Mouse (Mus musculus) frontal cortex, adult (tissue): Measurements from ENCODE around the gene Ccdc50.
A peak's percentile ranks its signal among the peaks of the same experiment; 100 is the strongest.

Experiments
- ATAC-seq: cut with Nextera tagmentation; 2 replicates; pipeline ENCODE4 v1.9.2; 2017; ENCODE audit warnings: mild to moderate bottlenecking, moderate library complexity, mixed read lengths; ENCODE audit not compliant: low TSS enrichment

Ccdc50 gene

DNA sequence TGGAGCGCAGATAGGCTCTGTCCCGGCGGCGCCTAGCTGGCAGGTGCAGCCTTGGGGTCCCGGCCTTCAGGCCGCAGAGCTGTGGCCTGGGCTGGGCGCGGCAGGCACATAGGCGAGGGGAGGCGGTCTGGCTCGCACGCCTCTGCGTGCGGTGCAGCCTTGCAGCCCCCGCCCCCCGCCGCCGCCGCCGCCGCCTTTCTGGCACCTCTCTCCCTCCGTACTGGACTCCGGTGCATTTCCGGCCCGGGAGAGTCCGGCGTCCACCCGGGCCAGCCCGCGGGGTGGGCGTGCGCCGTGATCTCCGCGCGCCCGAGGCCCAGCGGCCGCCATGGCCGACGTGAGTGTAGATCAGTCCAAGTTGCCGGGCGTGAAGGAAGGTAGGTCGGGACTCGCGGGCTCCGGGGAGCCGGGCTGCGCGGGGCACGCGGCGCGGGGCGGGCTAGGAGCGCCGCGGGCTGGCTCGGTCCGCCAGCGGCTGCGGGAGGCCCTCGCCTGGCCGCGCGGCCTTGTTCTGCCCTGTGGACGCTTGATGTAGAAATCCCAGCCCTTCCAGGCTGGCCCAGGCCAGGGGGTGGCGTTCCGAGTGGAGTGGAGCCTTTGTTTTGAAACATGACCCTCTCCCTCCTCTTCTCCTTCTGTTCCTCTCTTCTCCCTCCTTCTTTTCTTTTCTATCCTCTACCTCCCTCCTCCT lies at the start of gene Ccdc50:
Gene Ccdc50, plus strand, starts transcription at position 109 of the 691 bp plus-strand sequence.
- peak; percentile 70 for ATAC-seq

DNA sequence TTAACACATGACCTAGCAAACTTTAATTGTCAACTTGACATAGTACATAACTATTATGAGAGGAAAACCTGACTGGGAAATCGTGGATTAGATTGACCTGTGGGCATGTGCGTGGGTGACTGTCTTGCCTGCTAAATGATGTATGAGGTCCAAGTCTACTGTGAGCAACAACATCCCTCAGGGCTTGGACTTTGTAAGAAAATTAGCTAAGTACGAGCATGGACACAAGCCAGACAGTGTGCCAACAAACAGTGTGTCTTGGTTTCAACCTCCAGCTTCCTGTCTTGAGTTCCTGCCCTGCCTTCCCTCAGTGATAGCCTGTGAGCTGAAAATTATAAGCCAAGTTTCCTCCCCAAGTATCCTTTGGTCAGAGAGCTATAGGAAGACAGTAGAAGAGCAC lies 41.1 kb upstream of the Ccdc50 start:
- ATAC-seq = no peak

DNA sequence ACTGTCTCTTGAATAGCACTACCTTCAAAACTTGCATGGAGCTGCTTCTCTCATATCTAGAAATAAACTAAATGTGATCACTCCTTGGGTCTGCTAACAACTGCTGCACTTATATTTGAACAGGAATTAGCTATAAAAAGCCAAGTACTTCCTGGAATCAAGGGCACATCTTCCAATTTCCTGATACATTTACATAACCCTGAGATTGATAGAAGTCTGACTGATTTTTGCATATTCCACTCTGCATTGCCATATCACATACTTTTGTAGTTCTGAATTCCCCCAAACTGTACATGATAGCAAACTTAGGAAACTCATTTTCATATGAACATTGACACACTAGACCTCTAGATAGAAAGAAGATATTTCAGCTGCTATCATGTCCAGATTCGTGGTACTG lies 40.3 kb upstream of the Ccdc50 start:
- no peak for ATAC-seq

DNA sequence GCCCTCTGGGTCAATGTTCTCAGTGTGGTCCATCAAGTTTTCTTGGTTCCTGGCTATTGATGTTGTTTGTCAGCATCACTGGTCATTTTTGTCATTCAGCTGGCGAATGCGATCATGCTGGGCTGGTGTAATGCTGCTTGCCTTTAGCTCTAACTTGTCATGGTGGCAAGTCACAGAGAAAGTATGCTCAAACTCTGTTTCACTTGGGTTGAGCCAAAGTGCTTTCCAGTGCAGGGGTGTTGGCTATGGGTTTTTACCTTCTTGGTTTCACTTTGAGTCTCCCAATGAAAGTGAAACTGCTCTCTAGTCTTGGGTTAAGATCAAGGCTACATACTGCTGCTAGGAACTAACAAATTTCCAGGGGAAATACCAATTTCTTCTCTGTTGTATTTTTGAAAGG lies 39.4 kb upstream of the Ccdc50 start:
- ATAC-seq = no peak

DNA sequence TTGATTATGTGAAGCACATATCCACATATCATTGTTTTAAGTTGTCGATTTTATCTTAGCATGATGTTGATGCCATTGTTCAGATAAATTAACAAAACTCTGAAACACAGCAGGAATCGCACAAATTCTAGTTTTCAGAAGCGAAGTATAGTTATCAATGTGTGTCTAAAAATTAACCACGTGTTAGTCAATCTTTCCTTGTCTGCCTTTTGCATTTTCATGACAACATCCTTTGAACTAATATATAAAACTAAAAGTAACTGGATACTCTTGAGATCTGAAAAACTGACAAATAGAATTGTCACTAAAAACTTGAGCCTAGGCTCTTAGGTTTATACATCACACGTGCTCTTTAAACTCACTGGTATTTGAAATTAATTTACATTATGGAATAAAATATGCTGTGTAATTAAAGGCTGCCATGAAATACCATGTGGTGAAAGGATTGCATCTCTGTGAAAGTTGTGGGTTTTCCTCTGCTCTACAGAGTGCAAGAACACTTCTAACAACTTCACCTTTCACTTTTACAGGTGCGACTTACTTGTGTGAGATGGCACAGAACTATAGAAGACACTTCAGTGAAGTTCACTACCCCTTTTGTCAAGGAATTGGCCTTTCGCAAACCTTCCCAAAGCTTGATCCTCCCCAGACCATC lies 38.7 kb upstream of the Ccdc50 start:
- no peak for ATAC-seq

DNA sequence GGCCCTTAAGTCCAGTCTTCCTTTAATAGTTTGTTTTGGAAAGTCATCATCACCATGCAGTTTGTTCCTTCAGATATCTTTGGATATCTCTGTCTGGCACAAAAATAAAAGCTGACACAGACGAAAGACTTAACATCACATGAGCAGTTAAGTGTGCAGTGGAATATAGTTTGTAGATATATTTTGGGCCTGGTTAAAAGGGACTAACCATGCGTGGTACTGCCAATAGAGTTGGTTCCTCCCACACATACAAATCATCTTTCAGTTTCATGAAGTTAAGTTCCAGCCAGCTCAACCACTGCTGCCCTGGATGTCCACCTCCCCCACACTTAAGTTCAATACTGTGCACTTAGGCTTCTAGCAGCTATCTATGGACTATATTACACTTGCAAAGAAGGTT lies 34.2 kb upstream of the Ccdc50 start:
- no peak for ATAC-seq

DNA sequence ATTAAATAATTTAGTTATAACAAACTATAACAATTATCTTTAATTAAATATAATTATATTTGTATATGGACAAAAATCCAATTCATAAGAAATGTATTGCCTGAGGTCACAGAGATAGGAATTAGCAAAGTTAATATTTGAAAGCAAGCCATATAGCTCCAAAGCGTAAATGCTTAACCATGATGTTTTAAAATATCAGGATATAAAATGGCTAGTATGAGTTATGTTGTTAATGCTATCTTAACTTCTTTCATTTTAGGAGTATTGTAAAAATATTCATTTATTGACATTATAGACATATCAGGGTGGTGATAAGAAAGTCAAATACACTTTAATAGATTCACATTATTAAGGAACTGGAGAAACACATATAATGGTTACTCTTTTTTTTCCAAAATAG lies 28.6 kb upstream of the Ccdc50 start:
- ATAC-seq = no peak

DNA sequence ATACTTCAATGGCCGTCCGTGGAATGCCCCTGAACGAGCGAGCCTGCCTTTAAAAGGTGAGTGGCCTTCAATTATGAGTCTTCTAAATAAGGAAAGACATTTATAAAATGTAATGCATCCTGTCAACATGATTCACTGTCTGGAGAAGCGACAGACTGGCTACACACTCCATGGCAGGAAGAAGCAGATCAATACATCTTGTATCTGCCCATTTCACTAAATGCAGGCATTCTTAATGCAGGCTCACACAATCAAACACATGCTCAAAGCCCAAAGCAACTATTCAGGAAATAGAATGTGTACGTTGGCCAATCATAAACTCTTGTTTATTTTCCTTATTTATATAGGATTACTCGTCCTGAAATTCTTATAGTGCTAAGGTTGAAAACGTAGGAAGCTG lies 18.5 kb upstream of the Ccdc50 start, which contains the start of gene Uts2b:
Gene Uts2b, minus strand, starts transcription at position 49 of the 400 bp plus-strand sequence.
- ATAC-seq = no peak

DNA sequence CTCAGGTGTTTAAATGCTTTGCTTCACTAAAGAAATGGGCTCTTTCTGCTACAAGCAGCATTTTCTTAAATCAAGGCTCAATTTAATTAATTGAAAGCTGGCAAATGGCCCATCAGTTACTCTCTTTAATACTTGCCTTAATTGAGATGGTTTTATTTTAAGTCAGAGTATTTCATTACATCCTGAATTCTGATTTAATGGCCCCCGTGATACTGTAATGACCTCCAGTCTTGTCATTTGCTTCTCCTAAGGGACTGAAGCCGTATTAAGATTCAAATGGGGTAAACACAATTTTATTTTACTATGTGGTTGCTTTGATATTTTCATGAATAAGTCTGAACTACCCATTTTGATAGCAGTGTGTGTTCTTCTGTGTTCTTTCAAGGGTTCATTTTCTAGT lies 18.0 kb upstream of the Ccdc50 start:
- ATAC-seq = no peak

DNA sequence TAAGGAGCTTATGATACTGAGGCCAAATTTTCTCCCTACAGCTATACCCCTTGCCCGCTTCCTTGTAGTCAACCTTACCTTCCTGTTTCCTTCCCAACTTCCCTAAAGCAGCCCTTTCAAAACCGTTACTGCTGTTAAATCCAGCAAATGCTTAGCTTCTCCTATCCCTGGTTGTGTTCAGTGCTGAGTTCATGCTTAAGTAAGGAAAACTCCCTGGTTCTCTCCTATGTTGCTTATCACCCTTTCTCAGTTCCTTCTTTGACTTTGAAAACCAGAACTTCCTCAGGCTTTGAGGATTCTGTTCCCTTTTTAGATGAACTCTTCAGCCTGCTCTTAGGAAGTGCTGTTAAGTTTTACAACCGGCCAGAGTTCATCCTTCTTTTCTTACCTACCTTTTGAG lies 14.5 kb upstream of the Ccdc50 start:
- ATAC-seq = no peak

DNA sequence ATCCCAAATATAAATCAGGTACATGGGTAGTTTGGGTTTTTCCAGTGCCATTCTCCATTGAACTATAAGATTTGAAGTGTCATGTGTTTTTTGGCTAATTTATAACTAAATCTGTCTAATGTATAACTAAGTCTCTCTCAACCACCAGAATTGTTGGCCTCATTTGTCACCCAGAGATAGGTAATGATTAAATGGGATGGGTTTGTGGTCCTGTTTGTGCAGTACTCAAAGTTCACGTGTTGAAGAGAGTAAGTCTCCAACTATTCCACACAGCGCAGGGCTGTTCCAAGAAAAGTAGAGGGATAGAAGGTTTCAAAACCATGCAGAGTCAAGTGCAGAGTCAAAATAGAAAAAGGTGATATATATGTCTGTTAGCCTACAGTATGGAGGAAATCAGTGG lies 13.4 kb upstream of the Ccdc50 start:
- ATAC-seq = no peak

DNA sequence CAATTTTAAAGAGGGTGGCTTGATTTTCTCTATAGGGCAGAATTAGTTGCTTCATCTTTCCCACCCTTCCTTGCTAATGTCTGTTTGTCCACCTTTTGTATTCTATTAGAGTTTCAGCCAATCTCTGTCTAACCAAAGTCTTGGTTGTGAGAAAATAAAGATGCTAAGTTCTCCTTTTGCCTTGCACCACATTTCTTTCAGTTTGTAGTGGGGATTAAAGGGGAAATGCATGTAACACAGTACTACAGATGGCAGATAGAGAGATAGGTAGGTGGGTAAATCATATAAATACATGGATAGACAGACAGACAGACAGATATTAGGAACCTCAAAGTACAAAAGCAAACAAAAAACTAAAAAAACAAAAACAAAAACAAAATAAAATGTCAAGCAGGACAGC lies 12.1 kb upstream of the Ccdc50 start:
- ATAC-seq = no peak

DNA sequence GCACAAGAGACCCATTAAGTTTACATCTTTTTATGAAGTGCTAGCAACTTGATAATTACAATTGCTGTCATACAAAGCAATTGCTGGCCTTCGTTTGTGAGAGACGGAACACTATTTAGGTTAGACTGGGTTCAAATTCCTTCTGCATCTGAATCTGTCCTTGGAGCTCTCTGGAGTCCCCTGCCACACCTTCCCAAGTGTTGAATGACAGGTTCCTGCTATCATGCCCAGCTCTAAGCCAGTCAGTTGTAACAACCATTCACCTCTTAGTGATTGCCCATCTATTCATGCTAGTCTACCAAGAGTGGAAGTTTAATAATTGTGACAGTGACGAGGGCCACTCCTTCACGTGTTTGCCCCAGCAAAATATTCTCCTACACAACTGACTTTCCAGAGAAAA lies 6.5 kb upstream of the Ccdc50 start:
- ATAC-seq = no peak

DNA sequence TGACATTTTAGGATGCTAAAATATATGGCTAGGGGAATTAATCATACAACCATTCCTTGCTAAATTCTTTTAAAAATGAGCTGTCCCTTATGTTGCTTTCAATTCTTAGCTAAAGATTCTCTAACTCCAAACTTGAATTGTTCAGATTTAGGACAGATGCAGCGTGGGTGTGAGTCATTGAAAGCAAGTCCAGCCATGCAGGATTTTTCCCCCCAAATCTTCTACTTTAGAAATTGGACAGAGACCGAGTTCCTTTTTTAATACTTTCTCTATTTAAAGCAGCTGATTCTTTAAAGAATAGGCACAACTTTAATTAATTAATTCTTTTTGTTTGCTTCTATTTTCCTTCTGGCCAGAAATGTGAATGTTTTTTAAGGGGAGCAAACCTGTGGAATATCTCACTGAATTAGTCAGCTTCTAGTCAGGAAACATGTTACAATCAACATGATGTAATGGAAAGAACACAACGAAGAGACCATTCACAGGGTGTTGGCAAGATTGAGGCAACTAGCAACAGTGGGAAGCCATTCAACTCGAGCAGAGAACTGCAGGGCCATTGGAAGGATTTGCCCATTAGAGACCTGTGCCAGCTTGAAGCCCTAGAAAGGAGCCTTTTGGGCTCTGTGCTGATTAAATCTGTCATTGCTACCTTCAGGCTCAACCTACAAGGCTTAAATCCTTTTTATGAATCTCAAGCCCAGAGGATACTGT lies 3.6 kb upstream of the Ccdc50 start:
- peak; percentile 38 for ATAC-seq

DNA sequence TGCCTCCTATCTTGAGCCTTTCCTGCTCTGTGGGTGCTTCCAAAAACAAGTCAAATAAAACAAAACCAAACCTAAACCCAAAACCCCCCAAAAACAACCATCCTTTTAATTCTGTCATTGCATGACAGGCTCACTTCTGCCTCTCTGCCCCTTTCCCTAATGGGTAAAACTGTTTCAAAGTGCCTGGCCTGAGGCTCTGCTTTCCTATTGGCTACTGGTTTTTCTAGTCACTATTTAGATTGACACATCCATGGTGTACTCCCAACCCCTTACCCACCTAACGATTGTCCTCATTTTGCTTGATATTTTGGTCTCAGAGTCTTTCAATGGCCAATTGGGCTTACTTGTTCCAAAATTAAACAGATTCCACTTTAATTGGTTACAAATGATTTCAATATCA lies 3.0 kb upstream of the Ccdc50 start:
- no peak for ATAC-seq

DNA sequence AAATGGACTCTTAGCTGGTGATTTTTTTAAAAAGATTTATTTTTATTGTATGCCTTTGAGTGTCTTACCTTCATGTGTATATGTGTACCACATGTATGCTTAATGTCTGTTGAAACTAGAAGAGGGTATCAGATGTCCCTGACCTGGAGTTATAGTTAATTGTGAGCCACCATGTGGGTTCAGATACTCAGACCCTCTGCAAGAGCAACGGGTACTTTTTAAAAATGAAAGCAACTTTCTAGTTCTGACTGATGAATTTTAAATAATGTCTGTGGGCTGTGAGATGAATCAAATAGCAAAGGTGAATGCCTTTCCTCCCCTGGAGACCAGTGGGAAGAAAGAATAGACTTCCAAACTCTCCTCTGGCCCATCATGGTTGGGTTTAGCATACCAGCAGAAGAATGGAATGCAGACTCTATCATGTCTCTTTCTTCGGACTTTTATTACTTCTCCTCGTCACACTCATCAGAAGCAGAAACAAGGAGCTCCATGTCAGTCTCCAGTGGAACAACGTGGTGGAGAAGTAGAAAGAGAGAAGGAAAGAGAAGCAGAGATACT lies 1.7 kb upstream of the Ccdc50 start:
- ATAC-seq = no peak

DNA sequence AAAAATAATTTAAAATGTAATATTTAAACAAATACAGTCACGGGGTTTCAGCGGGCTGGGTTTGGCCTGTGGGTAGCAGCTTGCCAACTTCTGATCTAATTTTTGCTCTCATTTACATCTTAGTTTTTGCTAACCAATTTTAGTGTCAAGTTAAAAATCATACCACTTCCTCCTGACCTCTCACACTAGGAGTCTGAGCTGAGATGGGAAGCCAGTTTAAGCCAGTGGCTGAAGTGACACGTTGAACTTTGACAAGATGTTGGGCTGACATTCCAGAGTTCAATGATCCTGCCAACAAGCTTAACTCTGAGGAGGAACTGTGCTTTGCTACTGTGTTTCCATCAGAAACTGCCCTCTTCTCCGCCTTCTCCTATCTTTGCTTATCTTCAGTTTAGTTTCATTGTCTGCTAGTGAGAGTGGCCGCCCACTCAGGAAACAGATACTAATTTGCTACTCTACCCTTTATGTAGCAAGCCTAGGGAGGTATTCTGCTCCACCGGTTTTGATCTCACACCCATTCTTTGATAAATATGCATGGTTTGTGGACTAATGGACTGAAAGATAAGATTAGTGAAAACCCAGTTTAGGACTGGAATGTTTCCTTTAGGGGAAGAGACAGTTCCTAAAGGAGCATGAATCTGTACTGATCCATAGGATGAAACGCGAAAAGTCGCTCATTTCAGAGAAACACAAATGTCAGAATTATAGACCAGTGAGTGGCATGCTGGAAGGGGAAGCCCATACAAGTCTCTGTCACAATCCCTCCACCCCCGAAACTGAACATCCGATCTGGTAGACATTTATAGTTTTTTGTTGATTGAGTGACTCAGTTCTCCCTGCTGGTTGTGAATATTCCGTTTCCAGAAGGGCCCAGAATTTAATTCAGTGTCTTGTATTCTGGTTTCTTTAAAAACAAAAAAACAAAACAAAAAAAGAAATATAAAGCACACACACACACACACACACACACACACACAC lies 746 bp upstream of the Ccdc50 start:
- ATAC-seq = no peak

DNA sequence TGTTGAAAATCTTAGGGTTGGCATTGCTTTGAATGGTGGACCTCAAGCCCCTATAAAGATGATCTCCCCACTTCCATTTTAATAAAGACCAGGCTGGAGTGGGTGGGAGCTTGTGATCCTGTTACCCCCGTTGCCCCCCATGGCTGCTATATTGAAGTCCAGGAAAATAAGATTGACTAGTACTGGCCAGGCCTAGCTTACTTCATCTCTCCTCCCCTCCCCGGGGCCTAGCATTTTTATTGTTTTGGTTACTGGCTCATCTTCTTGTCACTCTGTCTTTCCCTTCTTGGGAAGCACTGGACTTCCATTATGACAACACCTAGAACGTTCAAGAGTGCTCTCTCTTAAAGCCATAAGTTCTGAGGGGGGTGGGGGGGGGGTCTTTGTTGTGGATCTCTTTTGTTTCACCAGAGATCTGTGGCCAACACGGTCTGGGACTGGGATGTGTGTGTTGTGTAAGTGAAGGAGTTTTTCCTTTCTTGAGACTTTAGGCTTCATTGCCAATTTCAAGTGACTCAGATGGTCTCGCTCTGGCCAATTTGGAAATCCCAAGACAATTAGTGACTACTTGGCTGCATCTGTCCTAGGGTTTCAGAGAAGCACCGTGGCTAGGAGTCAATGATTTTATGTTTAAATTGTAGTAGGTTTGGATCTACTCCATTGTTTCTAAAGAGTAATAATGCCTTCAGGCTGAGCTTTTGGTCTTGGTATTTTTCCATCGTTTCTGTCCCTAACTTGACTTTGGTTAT lies 1.0 kb downstream of the Ccdc50 start:
- no peak; the same call in 1 of the 2 replicates for ATAC-seq

DNA sequence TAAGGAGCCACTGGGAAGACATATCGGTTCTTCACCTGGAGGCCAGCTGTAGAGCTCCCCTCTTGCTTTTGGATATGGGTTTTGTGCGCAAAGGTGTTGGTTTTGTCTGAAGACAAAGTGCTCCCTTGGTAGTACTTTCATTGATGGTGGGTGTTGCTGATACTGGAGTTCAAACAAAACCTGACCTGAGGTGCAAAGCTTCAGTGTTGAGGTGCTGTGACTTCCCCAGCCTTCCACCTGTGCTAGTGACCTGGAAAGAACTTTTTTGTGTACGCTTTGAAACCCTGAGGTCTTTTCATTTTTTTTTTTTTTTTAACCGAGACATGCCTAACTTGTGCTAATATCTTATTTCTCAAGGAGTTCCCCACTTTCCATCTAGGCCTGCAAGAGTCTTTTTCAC lies 1.6 kb downstream of the Ccdc50 start:
- no peak for ATAC-seq

DNA sequence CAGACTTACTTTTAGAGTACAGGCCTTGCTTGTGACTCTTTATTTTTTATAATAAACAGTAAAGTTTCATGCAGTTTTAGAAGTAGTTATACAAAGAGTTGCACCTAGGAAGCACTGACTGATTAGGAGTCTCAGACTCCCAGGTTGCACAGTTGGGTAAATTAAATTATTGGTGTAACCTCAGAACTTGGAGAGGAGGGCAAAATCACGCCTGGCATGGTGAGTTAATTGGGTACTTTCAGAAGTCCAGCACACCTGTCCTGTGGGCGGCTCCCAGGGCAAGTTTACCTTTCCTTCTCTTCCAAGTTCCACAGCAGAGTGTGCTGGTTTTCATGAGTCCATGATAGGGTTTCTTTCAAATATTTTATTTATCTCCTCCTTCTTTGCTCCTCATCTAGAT lies 3.2 kb downstream of the Ccdc50 start:
- ATAC-seq = no peak
